Mouse (Mus musculus) CH12F3 (cell line): ENCODE results near the gene Ebf1.

ENCODE experiments used
- in situ Hi-C: fragments of 300-500 bp; cut with MboI; formaldehyde crosslinking; loops from 2 replicates; pipeline ENCODE4 v1.14.3; 2020; ENCODE audit warnings: low sequenced_read_pairs

The Ebf1 gene

DNA sequence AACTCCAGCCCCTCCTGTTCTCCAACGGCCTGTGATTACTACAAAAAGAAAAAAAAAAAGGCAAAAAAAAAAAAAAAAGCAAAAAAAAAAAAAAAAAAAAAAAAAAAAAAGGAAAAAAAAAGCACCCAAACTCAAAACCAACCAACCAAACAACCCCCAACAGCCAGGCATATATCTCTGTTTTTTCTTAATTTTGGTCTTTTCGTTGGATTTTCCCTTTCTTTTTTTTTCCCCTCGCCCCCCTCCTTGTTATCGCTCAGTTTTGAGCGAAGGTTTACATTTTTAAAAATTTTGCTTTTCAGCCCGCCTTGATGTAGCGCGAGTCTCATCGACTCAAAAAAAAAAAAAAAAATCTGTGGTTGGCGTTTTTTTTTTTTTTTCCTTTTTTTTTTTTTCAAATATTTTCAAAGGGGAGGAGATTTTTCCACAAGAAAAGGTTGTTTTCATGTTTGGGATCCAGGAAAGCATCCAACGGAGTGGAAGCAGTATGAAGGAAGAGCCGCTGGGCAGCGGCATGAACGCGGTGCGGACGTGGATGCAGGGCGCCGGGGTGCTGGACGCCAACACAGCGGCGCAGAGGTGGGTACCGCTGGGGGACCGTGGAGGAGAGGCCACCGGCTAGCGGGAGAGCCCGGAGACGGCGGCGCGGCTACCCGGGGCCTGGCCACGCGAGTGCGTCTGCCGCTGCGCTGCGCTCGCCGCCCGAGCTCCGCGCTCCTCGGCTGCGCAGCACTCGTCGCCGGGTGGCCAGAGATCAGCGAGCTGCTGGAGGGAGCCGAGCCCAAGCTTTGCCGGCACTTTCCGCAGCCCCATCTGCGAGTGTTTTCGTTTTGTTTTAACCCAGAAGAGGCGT lies 843 bp downstream of the Ebf1 start:
- in situ Hi-C loops, result no loop called here

- in situ Hi-C loops, result no loop called here
These were observed 2.2 kb downstream of the Ebf1 start for GRCm38 (mm10) chr11:44619131-44619886.

DNA sequence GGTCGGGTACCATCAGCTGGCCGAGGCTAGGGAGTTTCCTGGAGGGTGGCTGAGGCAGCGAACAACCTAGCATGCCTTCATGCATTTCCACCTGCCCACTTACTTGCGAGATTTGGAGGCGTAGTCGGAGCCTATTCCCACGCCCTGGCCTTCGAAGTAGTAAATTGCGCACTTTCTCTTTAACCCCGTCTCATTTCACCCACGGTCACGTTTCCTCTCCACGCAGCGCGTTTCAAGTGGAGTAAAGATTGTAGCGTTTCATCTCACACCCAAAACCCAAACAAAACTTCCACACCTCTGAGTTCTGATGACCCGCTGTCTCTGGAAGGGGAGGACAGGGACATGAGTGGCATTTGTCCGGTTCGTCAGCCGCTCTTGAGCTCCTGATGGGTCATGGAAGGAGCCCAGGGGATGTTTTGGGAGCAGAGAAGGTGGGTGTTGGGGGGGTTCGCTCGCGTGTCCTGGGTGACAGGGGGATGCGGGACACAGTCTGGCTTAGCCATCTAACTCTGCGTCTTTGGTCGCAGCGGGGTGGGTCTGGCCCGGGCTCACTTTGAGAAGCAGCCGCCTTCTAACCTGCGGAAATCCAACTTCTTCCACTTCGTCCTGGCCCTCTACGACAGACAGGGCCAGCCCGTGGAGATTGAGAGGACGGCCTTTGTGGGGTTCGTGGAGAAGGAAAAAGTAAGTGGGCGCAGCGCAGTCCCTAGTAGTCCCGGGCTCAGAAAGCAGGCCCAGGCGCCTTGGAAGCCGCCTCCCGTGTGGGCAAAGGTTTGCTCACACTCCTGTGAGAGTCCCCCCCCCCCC lies 3.0 kb downstream of the Ebf1 start:
- in situ Hi-C loops, result loop anchor here (5.0 kb wide), 1 partner anchor 42 kb away; no protein-coding TSS in a partner anchor

DNA sequence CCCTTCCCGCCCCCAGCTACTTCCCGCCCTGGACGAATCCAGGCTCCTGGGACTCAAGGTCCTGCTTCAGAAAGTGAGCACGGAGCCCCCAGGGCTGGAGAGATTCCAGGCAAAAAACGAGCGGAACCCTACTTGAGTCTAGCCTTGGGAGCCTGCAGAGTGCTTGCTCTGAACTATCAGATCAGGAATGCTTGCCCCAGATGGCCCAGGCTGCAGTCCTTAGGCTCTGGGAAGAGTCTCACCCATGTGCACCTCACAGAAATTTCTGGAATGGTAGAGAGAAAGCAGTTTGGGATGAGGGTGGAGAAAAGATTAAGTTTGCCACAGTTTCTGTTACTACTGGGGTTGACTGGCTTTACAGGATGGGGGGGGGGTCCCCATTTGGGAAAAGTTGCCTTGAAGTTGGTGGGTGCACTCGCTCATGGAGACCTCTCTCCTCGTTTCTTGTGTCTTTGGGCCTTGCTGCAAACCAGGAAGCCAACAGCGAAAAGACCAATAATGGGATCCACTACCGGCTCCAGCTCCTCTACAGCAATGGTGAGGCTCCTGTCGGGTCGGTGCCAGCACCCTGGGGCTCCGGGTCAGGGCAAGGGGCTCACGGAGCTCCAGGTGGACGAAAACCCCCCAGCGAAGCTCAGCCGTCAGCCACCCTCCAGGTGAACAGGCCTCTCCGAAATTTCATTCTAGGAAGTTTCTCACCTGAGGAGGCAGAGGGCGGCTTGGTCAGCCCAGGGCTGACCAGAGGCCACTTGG lies 3.8 kb downstream of the Ebf1 start:
- in situ Hi-C loops, result loop anchor here (5.0 kb wide), 1 partner anchor 41 kb away; no protein-coding TSS in a partner anchor

GRCm38 (mm10) chr11:44621615-44622014 lies 4.5 kb downstream of the Ebf1 start:
- in situ Hi-C loops, result loop anchor here (5.0 kb wide), 1 partner anchor 41 kb away; no protein-coding TSS in a partner anchor

GRCm38 (mm10) chr11:44622023-44622731 lies 5.1 kb downstream of the Ebf1 start:
- in situ Hi-C loops, result loop anchor here (5.0 kb wide), 1 partner anchor 40 kb away; no protein-coding TSS in a partner anchor

- in situ Hi-C loops, result loop anchor here (5.0 kb wide), 1 partner anchor 38 kb away; no protein-coding TSS in a partner anchor
These were observed 7.4 kb downstream of the Ebf1 start for GRCm38 (mm10) chr11:44624564-44624963.

- in situ Hi-C loops, result no loop called here
These were observed 8.9 kb downstream of the Ebf1 start for GRCm38 (mm10) chr11:44626065-44626464.

DNA sequence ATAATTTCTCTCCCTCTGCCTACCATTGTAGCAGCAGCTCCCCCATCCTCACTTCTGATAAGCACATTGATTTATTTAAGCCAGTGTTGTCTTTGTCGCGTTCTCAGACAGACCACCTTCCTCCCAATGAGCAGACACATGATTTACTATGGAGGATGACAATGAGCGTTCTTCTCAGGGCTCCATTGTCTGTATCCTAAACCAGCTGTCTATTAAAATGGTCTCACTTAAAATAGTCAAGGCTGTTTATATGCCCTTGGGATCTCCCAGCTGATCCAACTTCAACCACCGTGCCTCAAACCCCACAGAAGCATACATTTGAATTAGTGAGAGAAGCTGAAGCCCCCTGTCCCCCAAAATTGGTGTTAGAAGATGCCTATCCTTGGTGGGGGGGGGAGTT lies 11.3 kb downstream of the Ebf1 start:
- in situ Hi-C loops, result no loop called here

GRCm38 (mm10) chr11:44632064-44632968 lies 15.2 kb downstream of the Ebf1 start:
- in situ Hi-C loops, result no loop called here

DNA sequence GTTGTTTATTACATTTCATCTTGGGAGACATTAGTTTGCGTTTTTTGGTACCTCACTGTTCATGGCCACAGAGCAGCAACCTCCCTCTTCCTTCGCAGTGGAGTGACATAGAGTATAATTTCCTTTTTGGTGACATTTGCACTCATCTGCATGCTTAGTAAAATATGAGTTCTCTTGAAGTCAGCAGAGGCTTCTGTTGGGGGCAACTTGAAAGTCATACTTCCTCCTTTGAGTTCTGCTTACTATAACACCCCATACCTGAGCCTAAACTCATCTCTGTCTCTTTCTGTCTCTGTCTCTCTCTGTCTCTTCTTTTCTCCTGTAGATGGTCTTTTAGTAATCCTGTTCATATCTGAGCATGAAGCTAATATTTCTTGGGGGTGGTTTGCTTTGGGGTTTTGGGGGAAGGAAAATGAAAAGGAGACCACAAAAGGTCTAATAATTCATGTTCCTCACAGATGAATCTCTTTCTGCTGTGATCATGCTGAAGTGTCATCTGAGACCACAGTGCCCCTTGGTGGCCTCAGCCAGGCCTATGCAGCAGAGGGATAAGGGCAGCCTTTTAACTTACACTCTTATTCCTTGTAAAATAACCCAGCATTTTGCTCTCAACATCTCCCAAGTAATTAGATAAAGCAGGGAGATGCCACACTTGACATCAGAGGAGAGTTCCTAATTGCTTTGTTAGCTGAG lies 16.0 kb downstream of the Ebf1 start:
- in situ Hi-C loops, result no loop called here

- in situ Hi-C loops, result no loop called here
These were observed 17.6 kb downstream of the Ebf1 start for GRCm38 (mm10) chr11:44634552-44635193.

DNA sequence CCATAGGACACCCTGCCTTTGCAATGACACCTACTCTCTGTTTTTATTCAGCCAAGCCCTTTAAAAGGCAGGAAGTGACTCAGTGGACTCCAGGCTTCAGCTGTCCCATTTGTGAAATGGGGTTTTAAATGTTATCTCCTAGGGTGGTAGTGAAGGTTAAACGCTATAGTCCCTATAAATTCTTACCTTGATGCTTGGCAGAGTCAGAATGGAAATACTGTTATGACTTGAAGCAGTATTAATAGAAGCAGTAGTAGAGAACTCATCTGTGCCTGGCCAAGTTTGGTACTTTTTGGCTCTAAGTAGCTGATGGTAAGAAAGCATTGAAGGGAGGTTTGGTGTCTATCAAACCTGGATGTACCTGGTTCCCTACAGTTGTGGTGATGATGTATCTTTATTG lies 19.1 kb downstream of the Ebf1 start:
- in situ Hi-C loops, result no loop called here

DNA sequence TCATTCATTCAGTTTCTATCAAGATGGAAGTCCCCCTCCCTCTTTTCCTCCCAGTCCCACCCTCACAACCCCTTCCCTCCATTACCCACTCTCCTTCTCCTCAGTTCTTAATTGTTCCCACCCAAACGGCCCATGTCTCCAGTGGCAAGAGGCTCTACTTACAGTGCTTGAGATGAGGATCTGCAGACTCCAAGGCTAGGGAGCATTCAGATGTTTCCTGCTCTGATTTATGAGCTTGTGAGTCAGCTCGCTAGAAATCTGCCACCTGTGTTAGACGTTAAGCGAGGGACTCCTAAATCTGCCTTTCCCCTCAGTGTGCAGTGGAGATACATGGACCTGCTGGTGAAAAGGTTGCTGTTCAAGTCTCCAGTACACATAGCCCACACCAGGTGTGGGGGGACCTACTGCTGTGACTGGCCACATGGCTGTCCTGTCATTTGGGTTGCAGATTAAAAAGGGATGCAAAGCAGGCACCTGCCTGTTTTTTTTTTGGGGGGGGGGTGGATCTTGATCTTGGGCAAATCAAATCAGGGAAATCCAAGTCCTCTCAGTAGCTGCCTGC lies 21.2 kb downstream of the Ebf1 start:
- in situ Hi-C loops, result no loop called here

DNA sequence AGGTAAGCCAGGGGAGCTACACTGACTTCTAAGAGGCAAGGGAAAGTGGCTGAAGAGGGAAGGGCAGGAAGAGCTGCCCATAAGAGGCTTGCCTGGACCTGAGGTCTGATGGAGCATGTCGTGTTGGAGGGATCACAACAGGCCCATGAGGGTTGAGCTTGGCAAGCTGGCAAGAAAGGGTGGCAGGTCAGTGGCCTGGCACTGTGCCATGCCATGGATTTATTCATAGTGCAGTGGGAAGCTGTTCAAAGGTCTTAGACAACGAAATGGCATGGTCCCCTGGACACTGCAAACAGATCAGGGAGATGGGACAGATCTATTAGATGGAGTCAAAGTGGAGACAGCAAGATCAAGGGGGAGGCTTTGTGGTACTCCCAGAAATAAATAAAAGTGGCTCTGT lies 24.4 kb downstream of the Ebf1 start:
- in situ Hi-C loops, result no loop called here

- in situ Hi-C loops, result no loop called here
These were observed 37.4 kb downstream of the Ebf1 start for GRCm38 (mm10) chr11:44654340-44655019.

- in situ Hi-C loops, result no loop called here
These were observed 38.4 kb downstream of the Ebf1 start for GRCm38 (mm10) chr11:44655468-44655867.
